Mouse (Mus musculus): ENCODE measurements around the gene Scn11a.

The Scn11a gene

DNA sequence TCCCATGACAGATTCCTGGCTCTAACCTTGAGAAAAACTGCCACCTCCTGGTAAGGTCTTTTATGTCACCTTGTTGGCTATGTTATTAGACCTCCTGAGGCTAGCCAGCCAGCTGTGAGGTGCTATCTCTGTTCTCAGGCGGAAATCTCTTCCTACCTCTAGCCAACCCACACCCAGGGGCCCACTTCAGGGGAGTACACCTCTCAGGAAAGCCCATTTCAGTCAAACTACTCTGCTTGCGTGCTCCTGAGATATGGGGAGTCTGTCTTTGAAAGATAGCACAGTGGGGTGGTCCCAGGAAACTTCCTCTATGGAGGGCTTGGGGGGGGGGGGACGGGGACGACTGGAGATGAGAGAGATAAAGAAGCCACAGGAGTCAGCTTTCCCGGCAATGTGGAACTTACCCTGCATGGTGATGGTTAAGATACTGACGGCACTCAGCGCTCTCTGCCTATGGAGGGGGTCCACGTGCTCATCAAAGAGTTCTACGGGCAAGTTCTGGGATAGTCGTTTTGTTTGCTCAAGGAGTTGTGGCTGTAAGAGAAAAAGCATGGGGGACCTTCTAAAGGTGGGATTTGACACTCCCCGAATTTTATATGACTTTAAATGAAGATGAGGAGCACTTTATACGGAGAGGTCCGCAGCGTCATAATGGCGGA lies 29.9 kb downstream of the Scn11a start:
- DNase-seq (ENCODE audit: low spot score in 2 of 2) = no peak

GRCm38 (mm10) chr9:119794470-119794869 lies 30.8 kb downstream of the Scn11a start:
- no peak for DNase-seq (ENCODE audit: low spot score in 2 of 2)

DNA sequence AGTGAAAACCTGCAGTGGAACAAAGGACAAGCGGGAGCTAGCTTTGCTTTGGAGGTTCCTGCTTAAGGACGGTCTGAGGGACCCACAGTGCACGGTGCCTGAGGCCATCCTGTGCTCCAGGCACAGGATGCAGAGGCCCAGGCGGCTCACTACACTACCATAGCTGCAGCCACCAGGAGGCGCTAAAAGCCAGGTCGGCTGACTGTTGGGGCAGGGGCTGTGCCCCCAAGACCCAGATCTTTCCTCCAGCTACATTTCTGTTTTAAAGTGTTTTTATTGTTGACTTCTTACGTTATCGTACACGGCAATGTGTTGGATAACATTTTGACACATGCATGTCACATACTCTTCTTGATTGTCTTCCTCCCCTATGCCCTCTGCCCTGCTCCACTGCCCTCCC lies 32.8 kb downstream of the Scn11a start:
- no peak for DNase-seq (ENCODE audit: low spot score in 2 of 2)

GRCm38 (mm10) chr9:119780901-119781300 lies 44.4 kb downstream of the Scn11a start:
- DNase-seq (ENCODE audit: low spot score in 2 of 2) = no peak

- no peak for DNase-seq (ENCODE audit: low spot score in 2 of 2)
Measured at GRCm38 (mm10) chr9:119776661-119777060, 48.6 kb downstream of the Scn11a start.

DNA sequence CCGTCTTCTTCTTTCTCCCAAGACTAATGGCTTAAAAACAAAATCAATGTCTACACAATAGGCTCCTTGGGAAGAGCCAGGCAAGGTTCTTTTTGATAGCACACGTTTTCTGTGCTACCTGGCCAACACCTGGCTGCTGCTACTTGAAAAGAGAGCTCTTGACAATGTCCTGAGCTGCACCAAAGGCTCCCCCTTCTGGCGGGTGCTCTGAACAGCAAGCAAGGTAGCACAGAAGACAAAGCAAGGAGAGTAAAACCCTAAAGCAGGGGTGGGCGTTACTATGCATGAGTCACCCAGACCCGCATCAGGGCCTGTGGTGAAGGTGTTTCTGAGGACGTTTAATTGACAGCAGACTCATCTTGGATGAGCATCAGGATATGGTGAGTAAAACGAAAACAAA lies 56.7 kb downstream of the Scn11a start:
- DNase-seq (ENCODE audit: low spot score in 2 of 2) = no peak

DNA sequence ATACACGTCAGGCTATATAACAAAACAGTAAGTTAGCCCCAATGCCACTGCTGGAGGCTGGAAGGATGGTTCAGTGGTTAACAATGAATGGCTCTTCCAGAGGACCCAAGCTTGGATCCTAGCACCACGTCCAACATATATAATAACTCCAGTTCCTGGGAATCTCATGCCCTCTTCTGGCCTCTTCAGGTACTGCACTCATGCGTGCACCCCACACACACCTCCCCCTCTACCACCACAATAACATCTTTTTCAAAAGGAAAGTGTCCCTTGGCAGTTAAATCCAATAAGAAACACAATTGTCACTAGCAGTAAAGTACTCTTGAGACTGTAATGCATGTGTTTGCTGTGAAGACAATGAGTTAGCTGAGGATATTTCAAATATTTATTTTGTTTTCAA lies 65.0 kb downstream of the Scn11a start:
- DNase-seq (ENCODE audit: low spot score in 2 of 2) = no peak

DNA sequence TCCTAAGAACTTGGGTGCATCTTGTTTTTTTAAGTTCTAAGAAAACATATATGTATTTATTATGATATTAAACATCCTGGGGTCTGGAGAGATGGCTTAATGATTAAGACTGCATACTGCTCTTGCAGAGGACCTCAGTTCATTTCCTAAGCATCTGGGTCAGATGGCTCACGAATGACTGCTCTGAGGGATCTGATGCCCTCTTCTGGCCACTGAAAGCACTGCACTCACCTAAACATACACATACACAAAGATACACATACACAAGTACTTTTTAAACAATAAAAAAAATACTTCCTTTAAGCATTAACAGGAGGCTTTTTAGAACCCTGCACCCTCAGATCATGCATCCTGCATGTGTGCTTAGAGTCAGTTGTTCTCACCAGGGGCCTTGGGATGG lies 65.8 kb downstream of the Scn11a start:
- no peak for DNase-seq (ENCODE audit: low spot score in 2 of 2)

DNA sequence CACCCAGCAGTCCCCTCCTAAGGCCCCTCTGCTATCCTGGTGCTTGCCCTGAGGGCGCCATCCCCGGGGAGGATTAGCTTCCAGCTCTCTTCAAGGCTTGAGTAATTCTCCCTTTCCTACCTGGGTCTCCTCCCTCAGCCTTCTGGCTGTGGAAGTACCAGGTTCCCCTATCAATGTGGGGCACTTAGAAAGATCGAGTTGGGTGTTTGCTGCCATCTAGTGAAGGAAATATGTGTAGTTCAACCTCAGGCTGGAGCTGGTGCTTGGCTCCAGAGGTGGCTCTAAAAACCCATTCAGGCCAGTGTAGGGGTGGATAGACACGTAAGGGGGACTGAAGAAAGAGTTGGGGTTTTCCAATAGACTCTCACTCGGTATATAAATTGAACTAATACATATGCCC lies 73.7 kb downstream of the Scn11a start:
- no peak for DNase-seq (ENCODE audit: low spot score in 2 of 2)

- no peak for DNase-seq (ENCODE audit: low spot score in 2 of 2)
Measured at GRCm38 (mm10) chr9:119749112-119749511, 76.1 kb downstream of the Scn11a start.

DNA sequence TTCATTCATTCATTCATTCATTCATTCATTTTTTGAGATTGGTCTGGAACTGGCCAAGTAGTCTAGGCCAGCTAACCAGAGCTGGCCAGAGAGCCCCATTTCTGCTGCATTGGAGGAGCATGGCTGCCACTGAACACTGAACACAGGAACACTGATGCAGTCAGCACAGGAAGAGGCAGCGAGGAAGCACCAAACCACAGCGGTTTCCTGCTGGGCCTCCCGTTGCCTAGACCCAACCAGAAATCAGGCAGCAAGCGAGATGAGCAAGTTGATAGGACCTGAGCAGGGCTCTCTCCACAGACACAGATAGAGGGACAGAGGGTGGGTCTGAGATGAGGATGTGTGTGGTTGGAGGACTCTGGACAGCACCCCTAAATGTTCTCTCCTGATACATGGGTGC lies 81.4 kb downstream of the Scn11a start:
- DNase-seq (ENCODE audit: low spot score in 2 of 2) = peak; percentile 12 to 24

GRCm38 (mm10) chr9:119743312-119743711 lies 81.9 kb downstream of the Scn11a start:
- no peak for DNase-seq (ENCODE audit: low spot score in 2 of 2)

GRCm38 (mm10) chr9:119741101-119741786 lies 84.0 kb downstream of the Scn11a start:
- DNase-seq (ENCODE audit: low spot score in 2 of 2) = no peak

DNA sequence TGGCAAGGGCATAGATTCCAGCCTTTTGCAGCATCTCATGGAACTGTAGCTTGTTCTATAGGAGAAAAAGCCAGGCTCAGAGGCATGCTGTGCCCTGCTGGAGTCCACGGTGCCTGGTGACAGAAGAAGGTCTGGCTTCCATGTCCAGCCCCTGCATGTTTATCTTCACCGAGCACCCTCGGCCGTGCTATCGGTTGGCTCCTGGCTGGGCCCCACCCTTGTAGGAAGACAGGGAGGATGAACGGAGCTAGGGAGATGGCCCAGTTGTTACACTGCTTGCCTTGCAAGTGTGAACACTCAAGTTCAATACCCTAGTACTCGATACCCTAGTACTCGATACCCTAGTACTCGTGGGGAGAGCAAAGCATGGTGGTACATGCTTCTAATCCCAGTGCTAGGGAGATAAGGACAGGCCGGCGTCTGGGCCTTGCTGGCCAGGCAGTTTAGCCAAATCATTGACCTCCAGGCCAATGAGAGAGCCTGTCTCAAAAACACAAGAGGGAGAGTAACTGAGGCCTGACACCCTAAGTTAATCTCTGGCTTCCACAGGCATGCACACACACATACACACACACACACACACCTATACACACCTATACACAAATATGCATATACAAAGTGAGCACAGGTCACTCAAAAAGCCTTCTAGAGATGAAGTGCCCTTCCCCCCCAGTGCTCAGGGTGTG lies 96.7 kb downstream of the Scn11a start:
- DNase-seq (ENCODE audit: low spot score in 2 of 2) = no peak

GRCm38 (mm10) chr9:119726990-119727389 lies 98.3 kb downstream of the Scn11a start:
- no peak for DNase-seq (ENCODE audit: low spot score in 2 of 2)

- no peak for DNase-seq (ENCODE audit: low spot score in 2 of 2)
Measured at GRCm38 (mm10) chr9:119725293-119725862, 99.9 kb downstream of the Scn11a start.

DNA sequence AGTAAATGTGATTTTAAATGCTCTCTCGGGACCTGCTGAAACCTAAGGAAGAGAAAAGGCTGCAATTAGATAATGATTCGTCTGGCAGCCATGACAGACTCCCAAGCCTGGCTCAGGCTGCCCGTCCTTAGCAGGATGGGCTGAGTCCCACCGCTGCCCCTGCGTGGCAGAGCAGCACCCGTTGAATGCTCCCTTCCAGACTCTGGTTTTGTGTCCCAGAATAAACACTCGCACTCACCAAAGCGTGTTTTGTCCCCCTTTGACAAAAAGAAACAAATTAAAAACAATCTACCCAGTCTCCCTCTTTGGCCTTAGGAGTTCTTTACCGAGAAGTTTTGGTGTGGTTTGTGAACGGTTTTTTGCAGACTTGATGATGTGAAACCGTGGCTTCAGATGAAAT lies 106.0 kb downstream of the Scn11a start, which contains the start of gene Scn10a:
Scn10a (minus strand) TSS at position 101 of the 400 bp plus-strand sequence.
- DNase-seq (ENCODE audit: low spot score in 2 of 2) = no peak

DNA sequence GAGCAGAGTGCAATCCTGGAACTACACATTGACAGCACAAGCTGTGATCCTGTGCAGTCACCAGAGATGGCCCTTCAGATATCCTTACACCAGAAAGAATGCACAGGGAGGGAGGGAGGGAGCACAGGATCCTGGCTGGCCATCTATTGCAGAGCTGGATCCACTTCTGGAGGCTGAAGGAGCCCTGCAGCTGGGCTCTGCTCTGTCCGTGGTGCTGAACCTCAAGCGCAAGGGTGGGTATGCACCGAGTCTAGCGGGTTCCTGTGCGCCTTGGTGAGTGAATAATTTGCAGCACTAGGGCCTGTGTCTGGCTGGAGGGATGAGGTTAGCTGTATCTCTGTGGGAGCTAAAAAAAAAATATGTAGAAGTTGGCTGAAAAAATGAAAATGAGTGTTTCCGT lies 118.6 kb downstream of the Scn11a start:
- DNase-seq (ENCODE audit: low spot score in 2 of 2) = peak in 1 of 2 experiments; percentile 12

Measured in spleen, postnatal 14 days (tissue).